Mouse (Mus musculus): ENCODE data around the gene Ica1l.
A peak's percentile ranks its signal among the peaks of the same experiment; 100 is the strongest.

The Ica1l gene

DNA sequence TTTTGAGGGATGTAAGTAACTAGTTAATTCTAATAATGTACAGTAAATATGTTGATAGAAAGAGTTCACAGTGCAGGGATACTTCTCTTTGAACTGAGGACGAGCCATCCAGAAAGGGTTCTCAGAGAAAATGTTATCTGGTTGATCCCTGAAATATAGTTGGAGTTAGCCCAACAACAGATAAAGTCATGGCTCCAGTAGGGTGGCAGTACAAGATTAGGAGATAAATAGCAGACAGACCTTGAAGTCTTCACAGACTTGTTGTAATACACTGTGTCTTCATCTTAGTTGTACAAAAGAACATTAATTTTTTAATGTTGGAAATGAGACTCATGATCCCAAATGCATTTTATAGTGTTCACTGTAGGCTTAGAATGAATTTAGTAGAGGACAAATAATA lies 83.0 kb downstream of the Ica1l start:
- no peak for DNase-seq

DNA sequence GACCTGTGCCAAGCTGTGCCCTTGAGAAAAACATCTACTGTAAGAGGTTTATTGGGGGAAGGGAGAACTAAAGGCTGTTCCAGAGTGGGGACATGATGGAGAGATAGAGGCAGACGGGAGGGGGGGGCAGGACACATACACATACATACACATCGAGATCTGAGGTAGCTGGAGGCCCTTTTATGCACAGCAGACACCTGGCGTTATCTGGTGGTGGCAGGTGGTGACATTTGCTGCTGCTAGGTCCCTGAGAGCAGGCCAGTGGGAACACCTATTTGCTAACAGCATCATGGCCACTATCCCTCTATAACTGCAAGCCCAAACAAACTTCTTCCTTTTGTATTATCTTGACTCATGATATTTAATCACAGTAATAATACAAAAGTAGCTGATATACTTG lies 85.8 kb downstream of the Ica1l start:
- peak; percentile 52 for DNase-seq

DNA sequence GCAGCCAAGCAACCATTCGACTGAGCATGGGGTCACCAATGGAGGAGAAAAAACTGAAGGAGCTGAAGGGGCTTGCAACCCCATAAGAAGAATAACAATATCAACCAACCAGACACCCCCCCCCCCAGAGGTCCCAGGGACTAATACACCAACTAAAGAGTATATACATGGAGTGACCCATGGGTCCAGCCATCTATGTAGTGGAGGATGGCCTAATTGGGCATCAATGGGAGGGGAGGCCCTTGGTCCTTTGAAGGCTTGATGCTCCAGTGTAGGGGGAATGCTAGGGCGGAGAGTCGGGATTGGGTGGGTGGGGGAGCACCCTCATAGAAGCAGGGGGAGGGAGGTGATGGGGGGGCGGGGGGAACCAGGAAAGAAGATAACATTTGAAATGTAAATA lies 95.5 kb downstream of the Ica1l start:
- DNase-seq = no peak

DNA sequence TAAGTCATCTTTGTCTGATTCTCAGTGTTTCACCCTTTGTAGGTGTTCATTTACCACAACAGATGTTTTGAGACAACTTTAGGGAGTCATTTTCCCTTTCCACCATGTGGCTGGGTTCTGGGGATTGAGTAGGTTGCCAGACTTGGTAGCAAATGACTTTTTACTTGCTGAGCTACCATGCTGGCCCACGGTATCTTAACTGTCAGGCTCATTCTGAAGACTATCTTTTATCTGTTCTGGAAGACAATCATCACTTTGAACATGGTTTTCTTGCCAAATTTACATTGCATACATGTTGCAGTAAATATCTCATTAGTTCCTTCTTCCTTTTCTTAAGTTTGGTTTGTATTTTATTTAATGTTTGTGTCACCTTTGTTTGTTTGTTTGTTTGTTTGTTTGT lies 97.0 kb downstream of the Ica1l start:
- no peak for DNase-seq

DNA sequence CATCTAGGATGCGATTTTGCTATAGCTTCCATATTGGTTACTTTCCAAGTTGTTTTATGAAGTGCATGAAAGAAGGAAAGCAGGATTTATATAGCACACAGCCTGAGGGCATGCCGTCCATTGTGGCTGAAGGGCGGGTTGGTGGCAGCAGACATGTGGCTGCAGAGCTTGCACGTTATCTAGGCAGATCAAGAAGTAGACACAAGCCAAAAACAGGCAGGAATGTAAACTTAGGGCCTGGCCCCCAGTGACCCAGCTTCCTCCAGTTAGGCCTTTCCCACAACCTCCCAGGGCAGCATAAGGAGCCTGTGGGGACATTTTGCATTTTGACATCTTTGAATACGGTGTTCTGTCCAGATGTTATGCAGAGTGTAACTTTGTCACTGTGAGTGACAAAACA lies 99.2 kb downstream of the Ica1l start:
- no peak for DNase-seq

DNA sequence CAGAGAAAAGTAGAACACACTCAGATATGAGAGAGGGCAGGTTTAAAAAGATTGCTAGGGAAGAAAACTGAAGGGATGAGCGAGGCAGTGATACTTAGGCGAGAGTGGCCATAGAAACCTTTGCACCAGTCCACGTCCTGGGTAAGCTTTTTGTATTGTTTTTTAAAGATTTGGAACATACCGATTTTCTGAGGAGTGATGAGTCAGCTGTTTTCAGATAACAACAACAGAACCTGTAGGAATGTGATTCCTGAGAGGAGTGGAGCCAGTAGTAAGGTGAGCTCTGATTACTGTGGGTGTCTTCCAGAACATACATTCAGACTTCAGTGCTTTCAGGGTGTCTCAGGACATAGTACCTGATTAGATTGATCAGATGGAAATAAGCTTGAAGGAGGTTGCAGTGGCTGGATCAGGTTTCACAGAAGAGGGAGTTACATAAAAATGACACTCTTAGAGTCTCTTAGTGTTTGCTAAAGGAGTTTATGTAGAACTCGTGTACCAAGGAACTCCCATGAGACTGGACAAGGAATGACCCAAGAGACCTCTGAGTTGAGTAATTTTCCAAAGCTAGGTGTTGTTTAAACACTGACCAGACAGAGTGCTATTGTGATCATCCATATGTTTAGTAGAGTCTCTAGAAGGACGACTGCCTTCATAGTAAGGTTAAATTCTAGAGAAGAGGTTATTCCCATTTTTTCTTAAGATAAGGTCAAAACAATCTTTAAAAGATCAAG lies 100.8 kb downstream of the Ica1l start:
- DNase-seq = no peak

DNA sequence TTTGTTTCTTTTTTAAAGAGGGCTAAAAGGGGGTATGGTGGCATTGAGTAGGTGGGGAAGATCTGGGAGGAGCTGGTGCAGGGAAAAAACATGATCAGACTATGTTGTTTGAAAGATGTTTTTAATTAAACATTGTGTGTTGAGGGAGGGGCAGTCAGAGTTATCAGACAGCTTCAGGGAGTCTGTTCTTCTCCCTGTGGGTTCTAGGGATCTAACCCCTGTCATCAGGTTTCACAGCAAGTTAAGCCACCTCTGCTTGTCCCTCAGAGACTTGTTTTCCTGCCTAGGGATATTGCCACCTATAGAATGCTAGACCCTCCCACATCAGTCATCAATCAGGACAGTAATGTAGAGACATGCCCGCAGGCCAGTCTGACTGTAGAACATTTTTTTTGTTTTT lies 101.9 kb downstream of the Ica1l start:
- no peak for DNase-seq

DNA sequence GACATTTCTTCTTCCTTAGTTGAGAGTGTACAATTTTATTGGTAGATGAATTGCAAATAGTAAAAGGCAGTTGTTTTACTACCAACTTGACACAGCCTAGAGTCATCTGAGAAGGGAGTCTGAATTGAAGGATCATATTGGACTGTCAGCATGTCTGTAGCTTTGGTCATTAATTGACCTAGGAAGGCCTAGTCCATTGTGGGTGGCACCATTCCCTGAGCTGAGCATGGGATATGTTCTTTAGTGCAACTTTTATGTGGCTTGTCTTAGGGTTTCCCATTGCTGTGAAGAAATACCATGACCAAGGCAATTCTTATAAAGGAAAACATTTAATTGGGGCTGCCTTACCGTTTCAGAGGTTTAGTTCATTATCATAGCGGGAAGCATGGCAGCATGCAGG lies 110.0 kb downstream of the Ica1l start:
- no peak for DNase-seq
